Mouse (Mus musculus) liver, embryonic 14.5 days (tissue): ENCODE measurements around the gene Scin.

ENCODE experiments used
- CTCF ChIP-seq: IDR thresholded peaks from 2 replicates; pipeline ENCODE4 v1.5.1; 2016; ENCODE audit warnings: antibody characterized with exemption, low read depth, control low read depth
- EP300 ChIP-seq: IDR thresholded peaks from 2 replicates; pipeline ENCODE4 v1.6.1; 2016; ENCODE audit warnings: antibody characterized with exemption, low read depth

- TF ChIP-seq CTCF (no peak), EP300 (no peak)
These were observed 17.0 kb downstream of the Scin start for GRCm38 (mm10) chr12:40117045-40117444.
